Mouse (Mus musculus) left cerebral cortex, adult 18-20 months (tissue): ENCODE data around the gene Itpkc. TPM values are rescaled to one million over a fixed set of nuclear protein-coding genes. Genes with fewer than 3 reads are reported as not detected.
A peak's percentile ranks its signal among the peaks of the same experiment; 100 is the strongest.

Experiments
- DNase-seq, 2 experiments: peaks; one replicate each; pipeline ENCODE4 v3.0.0; 2021 to 2022; ENCODE audit warnings: low spot score in 2 of 2, mixed read lengths in 1 of 2
- microRNA-seq, 2 experiments: library from miRNA; unstranded; fragments of <30 nt; microRNA quantifications; one replicate each; pipeline ENCODE4 v1.2.0; 2021
- total RNA-seq, 2 experiments: library from RNA; stranded (reverse); gene quantifications; 2 replicates each; pipeline ENCODE4 v1.2.3; 2021

Itpkc gene
- total RNA-seq, 2 experiments from 2014 or later: 11.3 to 11.7 TPM

DNA sequence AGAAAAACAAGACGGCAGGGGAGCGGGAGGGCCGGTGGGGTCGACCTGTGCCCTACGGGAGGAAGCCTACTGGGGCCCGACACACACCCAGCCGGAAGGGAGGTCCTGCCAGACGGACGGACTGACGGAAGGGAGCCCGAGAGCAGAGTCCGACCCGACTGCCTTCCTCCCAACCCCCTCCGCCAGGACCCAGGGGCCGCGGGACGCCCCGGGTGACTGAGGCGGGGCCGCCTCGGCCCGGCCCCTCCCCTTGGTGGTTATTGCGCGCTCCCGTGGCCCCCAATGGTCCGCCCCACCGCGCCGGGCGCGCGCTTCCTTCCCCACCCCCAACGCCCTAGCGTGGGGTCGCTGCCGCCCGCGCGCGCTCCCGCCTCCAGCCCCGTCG lies 62.2 kb downstream of the Itpkc start:
- DNase-seq: peak; percentile 63 to 69

DNA sequence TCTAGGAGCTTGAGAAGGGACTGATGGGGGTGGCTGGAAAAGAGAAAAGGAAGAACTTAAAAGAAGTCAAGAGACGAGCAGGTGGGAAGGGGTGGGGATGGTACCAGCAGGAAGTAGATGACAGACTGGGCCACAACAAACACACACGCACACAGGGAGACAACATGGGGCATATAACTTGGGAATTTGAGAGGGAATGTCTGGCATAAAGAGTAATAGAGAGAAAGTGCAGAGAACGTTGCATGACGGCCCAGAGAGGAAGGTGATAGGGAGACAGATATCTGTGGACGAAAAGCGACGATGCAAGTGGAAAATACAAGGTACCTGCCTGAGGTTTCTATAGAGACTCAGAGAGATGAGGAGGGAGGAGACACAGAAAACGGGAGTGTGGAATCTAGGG lies 62.8 kb downstream of the Itpkc start:
- DNase-seq: no peak

DNA sequence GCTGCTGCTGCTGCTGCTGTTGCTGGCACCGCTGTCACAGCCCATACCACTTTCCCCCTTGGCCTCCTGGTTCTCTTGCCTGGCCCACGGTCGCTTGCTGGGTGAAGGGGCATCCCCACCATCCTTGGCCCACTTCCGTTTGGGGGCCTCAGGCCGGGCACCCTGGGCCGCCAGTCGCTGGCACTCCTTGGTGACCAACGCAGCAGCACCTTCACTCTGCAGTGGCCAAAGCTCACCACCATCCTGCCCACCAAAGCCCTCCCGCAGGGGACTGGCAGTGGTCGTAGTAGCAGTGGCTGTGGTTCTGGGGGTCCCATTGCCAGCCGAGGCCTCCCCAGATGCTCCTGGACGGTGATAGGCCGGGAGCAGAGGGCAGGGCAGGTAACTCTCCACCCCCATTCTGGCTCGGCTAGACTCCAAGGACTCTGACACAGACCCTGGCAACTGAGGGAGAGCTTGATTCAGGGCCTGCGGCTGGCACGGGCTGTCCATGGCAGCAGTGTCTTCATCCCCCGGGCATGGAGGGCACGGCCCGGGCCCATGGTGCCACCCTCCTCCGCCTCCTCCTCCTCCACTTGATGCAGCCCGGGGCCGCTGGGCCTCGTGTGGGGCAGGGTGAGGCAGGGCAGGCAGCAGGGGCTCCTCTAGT lies 63.3 kb downstream of the Itpkc start:
- no peak for DNase-seq

DNA sequence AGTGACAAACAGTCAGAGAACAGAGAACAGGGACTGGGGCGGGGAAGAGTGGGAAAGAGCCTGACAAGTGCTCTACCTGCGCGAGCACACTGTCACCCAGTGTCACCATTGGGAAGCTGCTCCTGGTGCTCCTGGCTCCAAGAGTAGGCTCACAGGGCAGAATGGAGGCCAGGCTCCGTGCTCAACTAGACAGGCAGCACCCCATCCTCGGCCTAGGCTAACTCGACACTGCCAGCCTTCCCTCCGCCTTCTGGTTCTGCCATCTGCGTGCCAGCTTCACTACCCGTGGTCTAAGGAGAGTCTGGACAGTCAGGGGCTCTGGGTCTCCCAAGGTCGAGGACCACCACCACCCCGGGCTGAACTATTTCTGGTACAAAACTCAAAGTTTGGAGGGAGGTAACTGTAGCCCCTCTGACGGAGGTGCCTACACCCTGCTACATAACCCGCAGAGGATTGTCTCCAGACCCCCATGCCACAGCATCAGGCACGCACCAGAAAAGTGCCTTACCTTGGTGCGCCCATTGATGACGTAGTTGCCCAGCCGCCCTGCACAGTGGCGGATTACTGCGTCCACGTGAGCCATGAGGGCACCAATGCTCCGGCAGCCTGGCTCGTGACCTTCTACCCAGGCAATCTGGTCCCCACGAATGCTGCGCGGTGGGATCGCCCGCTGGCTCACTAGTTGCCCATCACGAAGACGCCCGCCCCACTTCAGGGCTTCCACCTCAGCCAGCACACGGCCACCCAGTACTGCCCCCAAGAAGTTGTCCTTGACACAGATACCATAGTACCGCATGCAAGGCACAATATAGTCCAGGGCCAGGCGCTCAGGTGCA lies 64.1 kb downstream of the Itpkc start:
- DNase-seq: no peak

DNA sequence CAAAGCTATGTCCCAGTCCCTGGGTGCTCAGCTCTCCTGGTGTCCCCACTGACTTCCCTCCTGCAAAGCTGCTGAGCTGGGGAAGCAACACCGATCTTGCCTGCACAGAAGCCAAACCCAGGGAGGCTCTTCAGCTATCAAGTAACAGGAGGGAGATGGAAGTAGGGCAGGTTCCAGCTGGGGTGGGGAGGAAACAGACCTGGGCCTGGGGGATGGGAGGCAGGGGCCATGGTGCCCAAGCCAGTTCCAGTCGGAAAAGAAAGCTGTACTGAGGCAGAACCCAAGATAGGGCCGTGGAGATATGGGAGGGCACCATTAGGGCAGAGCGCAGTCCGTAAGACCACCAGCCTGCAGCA lies 65.0 kb downstream of the Itpkc start:
- no peak for DNase-seq

DNA sequence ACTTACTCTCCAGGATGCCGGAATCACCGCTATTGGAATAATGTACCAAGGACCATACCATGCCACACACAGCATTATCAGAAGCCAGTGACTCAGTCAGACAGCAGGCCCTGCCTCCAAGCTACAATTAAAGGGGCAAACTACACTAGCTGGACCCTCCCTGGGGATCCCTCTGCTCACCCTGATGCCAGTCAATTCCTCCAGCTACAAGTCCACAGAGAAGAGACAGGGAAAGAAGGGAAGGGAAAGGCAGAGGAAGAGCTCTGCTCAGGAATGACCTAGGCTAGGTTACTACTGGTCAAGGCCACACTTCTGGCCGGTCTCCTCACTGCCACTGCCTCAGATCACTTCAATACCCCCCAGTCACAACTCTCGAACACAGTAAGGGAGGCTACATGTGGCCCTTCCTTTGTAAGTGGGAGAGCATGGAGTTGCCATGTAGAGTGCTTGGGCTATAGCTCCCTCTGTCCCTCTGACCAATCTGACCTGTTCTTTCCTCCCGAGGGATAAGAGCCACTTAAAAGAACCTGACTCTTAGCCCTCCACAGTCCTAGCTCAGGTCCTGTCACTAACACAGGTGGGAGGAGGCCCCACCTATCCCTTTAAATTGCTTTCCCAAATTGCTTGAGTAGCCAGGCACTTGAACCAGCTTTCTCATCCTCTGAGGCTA lies 65.5 kb downstream of the Itpkc start:
- no peak for DNase-seq

DNA sequence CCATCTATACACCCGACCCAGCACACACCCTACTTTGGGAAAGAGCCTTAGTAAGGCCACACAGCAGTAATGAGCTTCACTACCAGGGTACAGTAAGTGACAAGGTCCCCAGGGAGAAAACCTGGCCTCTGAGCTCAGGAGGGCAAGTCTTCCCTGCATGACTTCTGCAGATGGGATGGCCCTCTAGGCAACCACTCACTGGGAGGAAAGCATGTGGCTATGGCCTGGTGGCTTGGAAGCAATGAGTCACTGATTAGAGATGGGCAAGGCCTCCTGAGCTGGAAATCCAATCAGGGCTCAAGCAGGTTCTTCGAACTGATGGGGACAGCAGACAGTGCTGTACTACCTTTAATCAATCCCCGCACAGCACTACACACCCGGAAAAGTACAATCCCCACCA lies 66.7 kb downstream of the Itpkc start:
- no peak for DNase-seq

DNA sequence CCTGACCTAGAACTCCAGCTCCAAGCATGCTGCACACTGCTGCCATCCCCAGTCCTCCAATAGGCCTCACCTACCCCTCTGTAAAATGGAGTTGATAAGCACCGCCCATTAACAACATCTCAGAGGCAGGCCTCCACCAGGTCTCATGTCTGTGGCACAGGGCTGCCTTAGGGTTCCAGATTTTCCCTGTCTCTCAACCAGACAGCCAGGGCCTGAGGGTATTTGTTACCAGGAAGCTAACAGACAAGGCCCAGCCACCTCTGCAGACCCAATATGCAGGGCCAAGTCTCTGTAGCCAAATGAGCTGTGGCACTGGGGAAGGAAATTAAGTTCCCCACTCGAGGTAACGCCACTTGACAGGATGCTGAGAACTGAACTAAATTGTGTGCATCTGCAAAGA lies 67.5 kb downstream of the Itpkc start:
- DNase-seq: no peak

DNA sequence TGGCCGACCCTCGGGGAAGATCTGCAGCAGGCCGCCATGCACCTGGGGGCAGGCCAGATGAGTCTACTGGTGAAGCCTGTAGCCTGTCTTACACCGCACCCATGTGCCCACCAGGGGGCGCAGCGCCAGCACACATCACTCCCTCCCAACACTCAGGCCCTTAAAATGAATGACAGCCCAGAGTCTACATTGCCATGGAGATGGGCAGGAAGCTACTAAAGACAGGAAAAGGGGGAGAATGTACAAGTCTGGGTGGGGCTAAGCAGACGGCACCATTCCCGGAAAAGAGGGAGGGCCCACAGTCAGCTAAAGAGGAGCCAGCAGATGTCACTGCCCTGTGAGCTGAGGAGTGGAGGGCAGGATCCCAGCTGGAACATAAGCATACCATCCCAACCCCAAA lies 68.6 kb downstream of the Itpkc start:
- DNase-seq: peak; percentile 76 to 81

DNA sequence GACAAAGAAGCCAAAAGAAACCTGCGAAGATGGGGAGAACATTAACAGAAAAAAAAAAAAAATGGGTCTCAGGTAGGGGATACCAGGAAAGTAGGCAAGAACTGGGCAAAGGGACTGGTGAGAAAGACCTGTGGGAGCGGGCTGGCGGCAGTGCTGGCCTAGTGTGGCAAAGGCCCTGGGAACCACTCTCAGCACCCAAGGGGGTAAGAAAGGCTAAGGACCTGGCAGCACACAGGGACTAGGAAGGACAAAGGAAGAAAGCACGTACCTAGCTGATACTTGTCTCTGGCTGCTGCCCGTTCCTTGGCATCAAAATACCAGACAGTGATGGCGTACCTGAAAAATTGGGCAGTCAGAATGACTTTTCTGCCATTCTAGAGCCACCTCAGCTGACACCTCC lies 69.2 kb downstream of the Itpkc start:
- DNase-seq: no peak

DNA sequence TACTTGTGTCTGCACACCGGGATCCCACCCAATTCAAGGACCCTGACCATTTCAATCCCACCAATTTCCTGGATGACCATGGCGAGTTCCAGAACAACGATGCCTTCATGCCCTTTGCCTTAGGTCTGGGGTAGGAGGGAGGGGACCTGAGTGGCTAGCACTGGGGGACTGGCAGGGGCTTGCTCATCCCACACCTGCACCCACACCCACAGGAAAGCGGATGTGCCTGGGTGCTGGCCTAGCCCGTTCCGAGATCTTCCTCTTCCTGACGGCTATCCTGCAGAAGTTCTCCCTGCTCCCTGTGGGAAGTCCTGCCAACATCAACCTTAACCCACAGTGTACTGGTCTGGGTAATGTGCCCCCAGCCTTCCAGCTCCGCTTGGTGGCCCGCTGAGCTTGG lies 70.3 kb downstream of the Itpkc start:
- DNase-seq: no peak

Small RNA genes within 50 kb of the gene (microRNA-seq; reads per million reads assigned to microRNA genes)
- gene Mir1191: 0 reads per million in 2 experiments
- 0 to 0.25 reads per million in 2 experiments for gene Mir3101

Other genes with a start within 250 kb of the Itpkc start
- gene Cyp2a12, start 199.6 kb downstream of the Itpkc start, total RNA-seq: not detected
- not detected for gene Cyp2f2, start 108.8 kb downstream of the Itpkc start, total RNA-seq
- gene Cyp2t4, start 74.9 kb downstream of the Itpkc start, total RNA-seq: not detected
- gene Egln2, start 61.9 kb downstream of the Itpkc start, total RNA-seq: 100 to 1,000 TPM; 101 to 115 TPM
- 10 to 100 TPM; 93.0 to 99.8 TPM for gene Rab4b, start 49.8 kb downstream of the Itpkc start, total RNA-seq
- gene Gm21983, start 47.6 kb downstream of the Itpkc start, total RNA-seq: not detected
- 1 to 10 TPM in 1 of 2 experiments, under 1 TPM in 1; 0.70 to 1.4 TPM for gene Mia, start 47.5 kb downstream of the Itpkc start, total RNA-seq
- gene BC024978, start 32.9 kb downstream of the Itpkc start, total RNA-seq: 10 to 100 TPM; 19.7 to 22.7 TPM
- 10 to 100 TPM; 75.9 to 85.9 TPM for gene Snrpa, start 32.4 kb downstream of the Itpkc start, total RNA-seq
- 10 to 100 TPM; 33.6 to 39.6 TPM for gene Coq8b, start 4.4 kb upstream of the Itpkc start, total RNA-seq
- gene Numbl, start 29.8 kb upstream of the Itpkc start, total RNA-seq: 100 to 1,000 TPM; 108 to 128 TPM
- 10 to 100 TPM; 42.2 to 46.6 TPM for gene Ltbp4, start 109.0 kb upstream of the Itpkc start, total RNA-seq
- 10 to 100 TPM; 27.9 to 33.2 TPM for gene Shkbp1, start 127.4 kb upstream of the Itpkc start, total RNA-seq
- gene Gm20479, start 128.8 kb upstream of the Itpkc start, total RNA-seq: not detected
- 100 to 1,000 TPM; 139 to 142 TPM for gene Sptbn4, start 219.0 kb upstream of the Itpkc start, total RNA-seq
- gene Blvrb, start 219.3 kb upstream of the Itpkc start, total RNA-seq: 10 to 100 TPM; 20.8 to 21.3 TPM
- gene Sertad3, start 245.1 kb upstream of the Itpkc start, total RNA-seq: 1 to 10 TPM; 3.5 to 3.9 TPM